Mouse (Mus musculus): ENCODE results near the gene Gtpbp3. TPM values are rescaled to one million over a fixed set of nuclear protein-coding genes. Genes with fewer than 3 reads are reported as not detected.
"Not testable (repeated sequence)": the region's sequence is repeated elsewhere in the genome, so short reads cannot be mapped to it uniquely, and the experiment has no call there.

Gene Gtpbp3
- total and polyA plus RNA-seq, 2 experiments from 2014 or later = 9.4 to 23.6 TPM

DNA sequence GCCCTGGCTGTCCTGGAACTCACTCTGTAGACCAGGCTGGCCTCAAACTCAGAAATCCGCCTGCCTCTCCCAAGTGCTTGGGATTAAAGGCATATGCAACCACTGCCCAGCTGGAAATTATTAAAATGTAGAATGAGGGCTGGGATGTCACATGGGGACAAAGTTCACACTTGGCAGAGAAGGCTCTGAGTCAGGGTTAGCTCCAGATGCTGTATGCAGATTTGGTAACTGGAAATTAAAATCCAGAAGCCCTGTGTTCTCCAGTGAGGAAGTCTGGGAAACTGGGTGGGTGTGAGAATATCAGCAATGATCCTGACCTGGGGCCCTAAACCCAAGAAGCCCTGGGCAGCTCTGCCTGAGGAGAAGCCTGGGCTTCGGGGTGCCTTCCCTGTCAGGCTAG, 21.4 kb downstream of the Gtpbp3 start:
- TF ChIP-seq CTCF (IDR thresholded peaks at IDR 0.05; ENCODE audit: low read depth) = no peak
- WGBS = 67% methylated on average over 2 of the region's 2 CpGs
- Histone ChIP-seq H3K9ac (no peak overlapping the region), H3K4me3 (ENCODE audit: low read depth, low read length) (no peak overlapping the region), H3K27ac (ENCODE audit: low read depth, low read length) (no peak overlapping the region), H3K36me3 (ENCODE audit: insufficient read depth) (no peaks in the 10 kb centered on the region), H3K27me3 (ENCODE audit: insufficient read depth, low read length) (peaks cover 32% of the 10 kb centered on the region), H3K9me3 (ENCODE audit: low read length) (no peaks in the 10 kb centered on the region), H3K4me2 (ENCODE audit: low read depth) (no peak overlapping the region), H3K4me1 (ENCODE audit: insufficient read depth) (no peaks in the 10 kb centered on the region)
- no peak for ATAC-seq
- no peak for DNase-seq

DNA sequence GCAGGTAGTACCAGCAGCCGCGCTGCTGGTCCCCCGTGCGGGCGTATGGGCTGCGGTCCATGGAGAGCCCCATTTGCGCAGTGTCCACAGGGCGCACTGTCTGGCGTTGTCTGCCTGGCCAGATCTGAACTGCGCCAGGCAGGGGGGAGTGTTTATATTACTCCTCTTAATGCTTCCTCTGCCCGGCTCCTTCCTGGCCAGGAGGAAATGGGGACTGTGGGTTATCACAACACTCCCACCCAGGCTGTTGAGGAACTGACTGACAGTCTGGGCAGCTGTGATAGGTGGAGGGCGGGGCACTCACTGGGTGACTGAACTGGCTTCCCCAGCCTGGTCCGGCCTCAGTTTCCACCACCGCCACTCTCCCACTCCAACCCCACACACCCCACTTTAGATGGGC, 23.7 kb downstream of the Gtpbp3 start, which contains the start of gene Plvap:
Plvap (minus strand) TSS at position 109 of the 400 bp plus-strand sequence.
- no peaks in the 10 kb centered on the region for H3K9me3 ChIP-seq (ENCODE audit: low read length)
- no peak for ATAC-seq
- no peak within 1 kb of the TSS for H3K27ac ChIP-seq (ENCODE audit: low read depth, low read length)
- H3K36me3 ChIP-seq (ENCODE audit: insufficient read depth) = no peaks in the 10 kb centered on the region
- no peak within 1 kb of the TSS for H3K9ac ChIP-seq
- no peak within 1 kb of the TSS for H3K4me2 ChIP-seq (ENCODE audit: low read depth)
- H3K4me3 ChIP-seq (ENCODE audit: low read depth, low read length) = no peak within 1 kb of the TSS
- no peak for DNase-seq
- H3K27me3 ChIP-seq (ENCODE audit: insufficient read depth, low read length) = peaks cover 20% of the 10 kb centered on the region
- 77% methylated on average over 14 of the region's 14 CpGs for WGBS
- H3K4me1 ChIP-seq (ENCODE audit: insufficient read depth) = no peaks in the 10 kb centered on the region
- TF ChIP-seq CTCF (IDR thresholded peaks at IDR 0.05; ENCODE audit: low read depth) = no peak

DNA sequence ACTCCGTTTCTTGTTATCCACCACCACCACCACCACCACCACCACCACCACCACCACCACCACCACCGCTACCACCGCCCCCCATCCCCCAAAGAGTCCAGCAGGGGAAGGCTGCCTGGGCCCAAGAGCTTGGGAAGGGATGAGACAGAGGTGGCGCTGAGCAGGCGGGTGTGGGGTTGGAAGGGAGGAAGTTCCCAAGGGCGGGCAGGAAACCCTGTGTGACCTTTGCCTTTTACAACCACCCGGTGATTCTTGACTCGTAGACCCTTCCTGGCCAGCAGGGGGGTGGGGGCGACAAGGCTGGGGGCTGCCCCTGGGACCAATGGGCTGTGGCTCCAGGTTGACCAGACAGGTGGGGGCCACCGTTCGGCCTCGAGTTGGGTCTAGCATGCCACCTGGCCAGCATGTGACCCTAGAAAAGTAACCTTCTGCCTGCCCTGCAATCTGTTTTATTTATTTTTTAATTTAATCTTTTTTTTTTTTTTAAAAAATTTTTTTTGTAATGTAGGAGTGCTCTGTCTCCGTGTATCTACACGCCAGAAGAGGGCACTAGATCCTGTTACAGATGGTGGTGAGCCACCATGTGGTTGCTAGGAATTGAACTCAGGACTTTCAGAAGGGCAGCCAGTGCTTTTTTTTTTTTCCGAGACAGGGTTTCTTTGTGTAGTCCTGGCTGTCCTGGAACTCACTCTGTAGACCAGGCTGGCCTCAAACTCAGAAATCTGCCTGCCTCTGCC, 25.3 kb downstream of the Gtpbp3 start:
- WGBS = 79% methylated on average over 14 of the region's 15 CpGs
- DNase-seq = no peak
- peaks cover 7% of the 10 kb centered on the region for H3K27me3 ChIP-seq (ENCODE audit: insufficient read depth, low read length)

DNA sequence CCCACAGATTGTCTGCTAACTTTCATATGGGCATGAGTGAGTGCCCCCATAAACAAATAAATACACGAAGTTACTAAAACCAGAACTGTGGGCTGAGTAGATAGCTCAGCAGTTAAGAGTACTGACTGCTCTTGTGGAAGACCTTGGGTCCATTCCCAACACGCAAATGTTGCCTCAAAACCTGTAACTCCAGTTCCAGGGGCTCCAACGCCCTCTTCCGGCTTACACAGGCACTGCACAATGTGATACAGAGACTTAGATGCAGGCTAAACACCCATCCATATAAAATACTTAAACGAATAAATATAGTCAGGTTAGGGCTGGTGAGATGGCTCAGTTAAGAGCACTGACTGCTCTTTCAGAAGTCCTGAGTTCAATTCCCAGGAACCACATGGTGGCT, 27.1 kb downstream of the Gtpbp3 start:
- no peak for ATAC-seq
- TF ChIP-seq CTCF (IDR thresholded peaks at IDR 0.05; ENCODE audit: low read depth) = no peak
- Histone ChIP-seq H3K4me3 (ENCODE audit: low read depth, low read length) (no peak overlapping the region), H3K9ac (no peak overlapping the region), H3K4me1 (ENCODE audit: insufficient read depth) (no peaks in the 10 kb centered on the region), H3K36me3 (ENCODE audit: insufficient read depth) (no peaks in the 10 kb centered on the region), H3K27me3 (ENCODE audit: insufficient read depth, low read length) (no peaks in the 10 kb centered on the region; the same call in 1 of the 2 replicates), H3K27ac (ENCODE audit: low read depth, low read length) (no peak overlapping the region), H3K4me2 (ENCODE audit: low read depth) (no peak overlapping the region), H3K9me3 (ENCODE audit: low read length) (no peaks in the 10 kb centered on the region)
- WGBS = 75% methylated on average over 5 of the region's 5 CpGs
- DNase-seq = no peak

More for the DNA sequence above, 25.3 kb downstream of the Gtpbp3 start:
- Histone ChIP-seq H3K4me1 (ENCODE audit: insufficient read depth) (no peaks in the 10 kb centered on the region), H3K4me3 (ENCODE audit: low read depth, low read length) (no peak overlapping the region), H3K4me2 (ENCODE audit: low read depth) (no peak overlapping the region), H3K9me3 (ENCODE audit: low read length) (no peaks in the 10 kb centered on the region), H3K36me3 (ENCODE audit: insufficient read depth) (no peaks in the 10 kb centered on the region), H3K27ac (ENCODE audit: low read depth, low read length) (no peak overlapping the region), H3K9ac (no peak overlapping the region)
- no peak for TF ChIP-seq CTCF (IDR thresholded peaks at IDR 0.05; ENCODE audit: low read depth)
- no peak for ATAC-seq

DNA sequence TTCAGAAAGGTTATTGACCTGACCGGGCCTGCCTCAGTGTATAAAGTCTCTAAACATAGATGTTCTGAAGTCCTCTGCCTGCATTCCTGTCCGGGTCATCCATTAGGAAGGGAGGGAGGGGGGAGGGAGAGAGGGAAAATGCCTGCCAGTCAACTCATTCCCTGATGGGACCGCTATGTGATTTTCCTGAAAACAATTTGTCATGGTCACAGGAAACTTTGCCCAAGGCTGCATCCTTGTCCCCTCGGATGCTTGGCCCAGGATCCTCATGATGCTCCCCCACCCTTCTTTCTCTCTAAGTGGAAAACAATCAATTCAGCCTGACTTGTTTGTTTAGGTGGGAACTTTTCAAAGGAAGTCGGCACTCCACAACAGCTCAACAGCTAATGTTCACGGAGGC, 28.9 kb downstream of the Gtpbp3 start:
- WGBS = 42% methylated on average over 6 of the region's 6 CpGs
- Histone ChIP-seq H3K9ac (no peak overlapping the region), H3K27me3 (ENCODE audit: insufficient read depth, low read length) (no peaks in the 10 kb centered on the region; the same call in none of the 2 replicates), H3K4me1 (ENCODE audit: insufficient read depth) (no peaks in the 10 kb centered on the region), H3K4me2 (ENCODE audit: low read depth) (no peak overlapping the region), H3K36me3 (ENCODE audit: insufficient read depth) (no peaks in the 10 kb centered on the region), H3K27ac (ENCODE audit: low read depth, low read length) (no peak overlapping the region), H3K9me3 (ENCODE audit: low read length) (no peaks in the 10 kb centered on the region), H3K4me3 (ENCODE audit: low read depth, low read length) (no peak overlapping the region)
- ATAC-seq = no peak
- TF ChIP-seq CTCF (IDR thresholded peaks at IDR 0.05; ENCODE audit: low read depth) = no peak
- DNase-seq = no peak

DNA sequence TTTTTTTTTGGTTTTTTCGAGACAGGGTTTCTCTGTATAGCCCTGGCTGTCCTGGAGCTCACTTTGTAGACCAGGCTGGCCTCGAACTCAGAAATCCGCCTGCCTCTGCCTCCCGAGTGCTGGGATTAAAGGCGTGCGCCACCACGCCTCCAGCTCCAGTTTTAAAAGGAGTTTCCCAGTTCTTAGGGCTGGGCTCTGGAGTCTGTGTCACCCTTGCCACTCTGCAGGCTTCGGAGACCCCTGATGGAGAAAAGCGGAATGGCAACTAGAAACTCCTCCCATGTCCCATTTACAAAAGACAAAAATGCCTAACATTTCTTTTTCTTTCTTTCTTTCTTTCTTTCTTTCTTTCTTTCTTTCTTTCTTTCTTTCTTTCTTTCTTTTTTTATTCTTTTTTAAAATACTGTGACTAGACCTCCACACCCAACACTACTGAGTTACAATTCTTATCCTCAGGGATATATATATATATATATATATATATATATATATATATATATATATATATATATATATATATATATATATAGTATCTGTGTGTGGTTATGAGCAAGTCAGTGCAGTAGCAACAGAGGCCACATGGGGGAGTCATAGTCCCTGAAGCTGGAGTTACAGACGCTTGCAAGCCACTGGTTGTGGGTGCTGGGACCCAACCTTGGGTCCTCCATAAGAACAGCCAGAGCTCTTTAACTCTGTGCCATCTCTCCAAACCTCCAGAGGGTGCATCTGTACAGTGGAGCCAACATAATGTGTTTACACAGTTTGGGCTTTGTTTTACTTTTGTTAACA, 31.3 kb downstream of the Gtpbp3 start:
- ATAC-seq (peak; percentile 38; the same call in 1 of the 2 replicates), DNase-seq (peak; percentile 73)
- 40% methylated on average over 8 of the region's 10 CpGs for WGBS
- not testable (repeated sequence) for H3K4me2 ChIP-seq (ENCODE audit: low read depth); H3K27ac ChIP-seq (ENCODE audit: low read depth, low read length); H3K27me3 ChIP-seq (ENCODE audit: insufficient read depth, low read length); H3K36me3 ChIP-seq (ENCODE audit: insufficient read depth); H3K4me3 ChIP-seq (ENCODE audit: low read depth, low read length); H3K9ac ChIP-seq; H3K4me1 ChIP-seq (ENCODE audit: insufficient read depth); H3K9me3 ChIP-seq (ENCODE audit: low read length)
- TF ChIP-seq CTCF (IDR thresholded peaks at IDR 0.05; ENCODE audit: low read depth) = peak; percentile 63

DNA sequence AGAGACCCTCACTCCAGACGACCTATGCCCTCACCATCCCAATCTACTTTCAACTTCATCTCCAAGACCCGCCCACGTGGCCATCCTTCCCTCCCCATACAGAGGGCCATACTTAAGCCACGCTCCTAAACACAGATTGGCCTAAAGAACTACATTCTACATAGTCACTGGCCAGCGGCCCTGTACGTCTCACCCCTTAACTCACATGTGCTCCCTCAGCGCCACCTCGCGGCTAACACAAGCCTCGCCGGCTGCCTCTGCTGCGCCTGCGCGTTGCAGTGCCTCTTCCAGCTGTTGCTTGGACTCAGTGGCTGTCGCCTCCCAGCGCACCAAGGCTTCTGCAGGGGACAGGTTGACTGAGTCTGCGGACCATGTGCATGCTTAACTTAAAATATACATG, 33.7 kb downstream of the Gtpbp3 start:
- ATAC-seq (peak; percentile 92), DNase-seq (peak; percentile 90)
- peak; percentile 91 for TF ChIP-seq CTCF (IDR thresholded peaks at IDR 0.05; ENCODE audit: low read depth)
- Histone ChIP-seq H3K36me3 (ENCODE audit: insufficient read depth) (no peaks in the 10 kb centered on the region), H3K4me2 (ENCODE audit: low read depth) (0 out of 2 replicates have a peak overlapping the region, but pooled peaks have one; percentile 8), H3K9ac (no peak overlapping the region), H3K9me3 (ENCODE audit: low read length) (no peaks in the 10 kb centered on the region), H3K27ac (ENCODE audit: low read depth, low read length) (no peak overlapping the region), H3K4me1 (ENCODE audit: insufficient read depth) (no peaks in the 10 kb centered on the region), H3K4me3 (ENCODE audit: low read depth, low read length) (no peak overlapping the region), H3K27me3 (ENCODE audit: insufficient read depth, low read length) (peaks cover 23% of the 10 kb centered on the region)
- WGBS = 4% methylated on average over 17 of the region's 17 CpGs
